Mouse (Mus musculus) bone marrow, adult 2 months (tissue): ENCODE measurements around the gene Gmnc.

Source experiments
- CTCF ChIP-seq: fragments of 200-500 bp; IDR thresholded peaks from 2 replicates; pipeline ENCODE4 v1.5.1; 2011; ENCODE audit warnings: low read length, control low read depth; ENCODE audit not compliant: control insufficient read depth, insufficient read depth
- POLR2A ChIP-seq: fragments of 200-500 bp; IDR thresholded peaks from 2 replicates; pipeline ENCODE4 v1.6.1; 2011; ENCODE audit warnings: low read depth, mild to moderate bottlenecking, control low read depth, low read length, borderline replicate concordance; ENCODE audit not compliant: control insufficient read depth

GRCm38 (mm10) chr16:26991477-26992300 is at the start of gene Gmnc:
- no peak for TF ChIP-seq CTCF
- TF ChIP-seq POLR2A = no peak
